Mouse (Mus musculus) monocyte, adult 2 months (primary cell): ENCODE measurements around the gene Nisch.

ENCODE experiments used
- DNase-seq, 2 experiments: peaks; one replicate each; pipeline ENCODE4 v3.0.0; 2022; ENCODE audit warnings: low spot score in 2 of 2, low read depth in 1 of 2

The Nisch gene

DNA sequence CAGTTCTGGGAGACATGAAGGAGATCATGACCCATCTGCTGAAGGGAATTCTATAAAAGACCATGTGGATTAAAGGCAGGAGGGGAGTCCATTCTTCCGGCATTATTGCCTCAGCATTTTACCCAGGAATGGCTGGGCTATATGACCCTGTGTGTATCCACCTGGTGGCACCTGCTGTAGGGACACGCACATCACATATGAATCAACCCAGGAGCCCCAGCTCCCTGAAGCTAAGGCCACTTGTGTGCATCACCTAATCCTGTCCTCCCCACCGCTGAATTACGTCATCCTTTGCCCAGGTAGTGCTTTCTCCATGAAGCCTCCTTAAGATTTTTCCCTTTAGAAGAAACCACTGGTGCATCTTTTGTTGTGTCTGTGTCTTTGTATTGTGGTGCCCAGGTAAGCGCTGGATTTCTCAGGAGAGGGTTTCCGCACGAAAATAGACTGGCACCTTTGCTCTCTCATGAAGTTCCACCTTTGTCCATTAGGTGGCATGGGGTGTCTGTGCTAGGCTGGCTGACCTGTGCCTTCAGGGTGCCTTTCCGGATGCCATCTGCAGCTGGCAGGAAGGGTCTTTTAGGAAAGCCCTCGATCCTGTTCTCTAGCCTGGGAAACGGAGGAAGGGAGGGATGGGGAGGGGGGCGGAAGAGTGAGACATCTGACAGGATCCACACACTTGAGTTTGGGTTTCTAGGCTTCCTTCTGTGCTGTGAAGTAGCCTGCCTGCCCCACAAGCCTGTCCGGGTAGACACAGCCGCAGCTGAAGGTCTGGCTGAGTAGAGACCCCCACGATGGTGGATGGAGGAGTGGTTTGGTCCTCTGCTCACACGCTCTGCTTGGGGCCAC, 1.4 kb downstream of the Nisch start:
- DNase-seq, result peak in 1 of 2 experiments; percentile 41

GRCm38 (mm10) chr14:31214684-31215083, 2.1 kb downstream of the Nisch start:
- no peak for DNase-seq

DNA sequence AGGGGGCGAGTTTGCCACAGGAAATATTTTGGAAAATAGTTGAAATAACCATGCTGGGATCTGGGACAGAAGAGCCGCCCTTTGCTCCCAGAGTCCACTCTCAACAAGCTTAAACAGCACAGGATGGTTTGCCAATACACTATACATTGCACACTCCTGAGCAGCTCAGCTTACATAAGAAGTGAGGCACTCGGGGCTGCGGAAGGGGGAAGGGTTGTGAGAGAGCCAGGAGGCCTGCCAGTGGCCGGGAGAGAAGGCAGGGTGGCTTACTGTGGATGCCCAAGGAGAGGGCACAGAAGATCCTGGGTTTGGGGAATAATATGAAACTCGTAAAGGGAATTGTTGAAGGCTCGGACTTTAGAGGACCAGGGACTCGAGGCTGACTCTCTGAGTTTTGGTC, 2.9 kb downstream of the Nisch start:
- DNase-seq, result no peak

GRCm38 (mm10) chr14:31212499-31212898, 4.2 kb downstream of the Nisch start:
- DNase-seq, result no peak

DNA sequence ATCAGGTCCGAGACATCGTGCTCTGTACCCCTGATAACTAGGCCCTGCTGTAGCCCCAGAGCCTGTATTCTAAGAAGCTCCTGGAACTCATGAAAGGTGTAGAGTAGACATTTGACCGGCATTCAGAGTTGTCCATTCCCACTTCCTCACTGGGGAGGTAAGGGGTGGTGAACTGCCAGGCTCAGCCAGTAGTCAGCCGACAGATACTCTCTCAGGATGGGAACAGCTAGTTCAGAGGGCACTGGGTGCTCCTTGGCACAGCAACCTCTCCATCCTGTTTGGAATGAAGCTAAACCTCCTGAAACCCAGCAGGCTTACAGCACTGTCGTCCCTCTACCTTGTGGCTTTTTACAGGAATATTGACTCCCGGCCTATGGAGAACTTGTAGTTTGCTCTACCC, 4.9 kb downstream of the Nisch start:
- DNase-seq, result no peak

DNA sequence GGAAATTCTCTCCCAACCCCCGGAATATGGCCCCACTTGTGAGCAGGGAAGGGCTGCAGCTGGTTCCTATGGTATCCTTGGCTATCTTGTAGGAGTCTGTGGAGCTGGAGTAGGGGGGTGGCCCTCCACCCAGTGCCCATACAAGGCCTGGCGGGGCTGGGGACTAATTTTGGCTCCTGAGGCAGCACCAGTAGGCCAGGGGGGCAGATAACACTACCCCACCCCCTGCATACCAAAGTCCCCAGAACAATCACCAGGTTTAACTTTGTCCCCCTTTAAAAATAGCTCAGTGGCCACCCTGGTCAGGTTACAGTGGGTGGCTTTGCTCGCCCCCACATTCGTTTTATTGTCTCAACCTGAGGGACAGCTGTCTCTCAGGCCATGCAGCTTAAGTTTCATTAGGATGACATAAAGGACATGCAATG, 7.6 kb downstream of the Nisch start:
- DNase-seq, result no peak

GRCm38 (mm10) chr14:31208084-31208483, 8.7 kb downstream of the Nisch start, which contains the start of gene Tnnc1:
Tnnc1 (plus strand) TSS chr14:31208312.
- DNase-seq, result no peak

GRCm38 (mm10) chr14:31207070-31207830, 9.5 kb downstream of the Nisch start:
- no peak for DNase-seq

DNA sequence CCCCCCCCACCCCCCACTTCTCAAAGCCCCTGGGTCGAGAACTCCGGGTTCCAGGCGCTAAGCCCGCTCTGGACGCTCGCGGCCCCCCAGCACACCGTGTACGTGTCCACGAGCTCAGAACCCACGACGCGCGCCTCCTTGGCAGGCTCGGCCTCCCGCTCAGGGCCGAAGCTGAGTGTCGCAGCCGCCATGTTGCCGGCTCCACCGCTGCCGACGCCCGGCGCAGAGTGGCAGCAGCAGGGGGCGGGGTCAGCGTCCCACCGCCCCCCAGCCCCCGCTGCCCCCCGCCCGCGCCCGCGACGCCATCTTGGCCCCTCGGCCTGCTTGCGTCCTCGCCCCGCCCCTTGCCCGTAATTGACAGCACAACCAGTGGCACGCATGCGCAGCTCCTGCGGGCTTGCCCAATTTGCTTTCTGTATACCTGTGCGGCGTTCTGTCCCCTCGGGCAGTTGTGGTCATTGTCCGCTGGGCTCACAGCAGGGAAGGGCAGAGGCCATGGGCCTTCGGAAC, 10.2 kb downstream of the Nisch start:
- DNase-seq, result peak; percentile 67 to 80

DNA sequence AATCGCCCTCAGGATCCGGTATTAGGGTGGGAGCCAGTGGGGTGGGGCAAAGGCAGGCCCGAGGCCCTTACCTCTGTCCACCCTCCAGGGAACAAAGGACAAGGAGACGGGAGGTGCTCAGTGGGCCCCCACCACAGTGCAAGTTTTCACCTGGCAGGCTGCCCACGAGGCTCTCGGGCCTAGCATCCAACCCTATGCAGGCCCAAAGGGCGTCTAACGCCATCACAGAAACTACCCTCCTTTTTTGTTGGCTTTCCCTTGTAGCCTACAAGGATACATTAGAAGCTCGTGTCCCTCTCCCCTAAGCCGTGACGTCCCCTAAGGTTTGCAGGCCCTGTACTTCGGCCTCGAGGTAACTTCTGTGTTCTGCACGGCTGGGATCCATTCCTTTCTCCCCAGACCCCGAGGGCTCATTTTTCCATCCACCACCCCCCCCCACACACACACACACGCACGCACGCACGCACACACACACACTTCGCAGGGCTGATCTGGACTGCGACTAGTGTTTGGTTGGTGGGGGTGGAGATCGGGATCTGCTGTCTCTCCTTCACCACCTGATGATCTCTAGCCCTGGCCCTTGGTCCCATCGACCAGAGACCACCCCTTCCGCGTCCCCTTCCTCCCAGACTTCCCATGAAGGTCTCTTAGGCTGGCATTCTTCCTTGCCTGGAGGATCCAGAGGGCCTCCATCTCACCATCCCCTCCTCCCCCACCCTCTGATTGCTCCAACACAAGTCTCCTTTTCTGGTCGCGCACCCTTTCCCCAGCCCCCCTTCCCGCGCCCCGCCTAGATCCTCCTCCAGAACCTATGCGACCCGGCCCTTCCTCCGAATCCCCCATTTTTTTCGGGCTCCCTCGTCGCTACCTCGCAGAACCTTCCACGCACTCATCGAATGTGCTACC, 10.9 kb downstream of the Nisch start:
- no peak for DNase-seq

DNA sequence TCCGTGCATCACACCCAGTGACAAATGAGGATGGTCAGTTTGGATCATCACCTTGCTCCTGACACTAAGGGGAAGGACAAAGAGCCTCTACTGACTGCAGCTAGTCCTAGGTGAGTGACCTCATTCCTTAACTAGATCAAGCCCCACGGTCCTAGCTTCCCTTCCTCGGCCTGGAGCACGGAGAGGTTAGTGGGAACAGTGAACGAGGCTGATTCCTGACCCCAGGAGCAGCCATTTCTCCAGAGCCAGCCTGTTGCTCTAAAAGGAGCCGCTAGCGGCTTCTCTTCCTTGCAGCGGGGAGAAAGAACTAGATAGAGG, 11.5 kb downstream of the Nisch start:
- DNase-seq, result no peak

GRCm38 (mm10) chr14:31204844-31205243, 11.9 kb downstream of the Nisch start:
- DNase-seq, result no peak

GRCm38 (mm10) chr14:31200038-31200437, 16.7 kb downstream of the Nisch start:
- no peak for DNase-seq

DNA sequence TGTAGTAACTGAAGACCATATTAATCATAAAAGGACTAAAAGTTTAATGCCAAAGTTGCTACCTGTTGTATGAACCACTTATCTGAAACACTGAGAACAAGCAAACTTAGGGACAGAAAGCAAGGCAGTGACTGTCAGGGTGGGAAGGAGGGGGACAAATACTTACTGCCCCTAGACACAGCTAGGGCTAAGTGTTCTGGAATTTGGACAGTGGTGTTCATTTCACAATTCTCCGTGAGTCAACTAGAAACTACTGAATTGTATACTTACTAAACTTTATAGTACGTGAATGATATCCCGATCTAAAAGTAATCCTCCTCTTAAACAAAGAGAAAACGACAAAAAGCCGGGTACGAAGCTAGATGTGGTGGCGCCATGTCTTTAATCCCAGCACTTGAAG, 17.1 kb downstream of the Nisch start:
- no peak for DNase-seq

DNA sequence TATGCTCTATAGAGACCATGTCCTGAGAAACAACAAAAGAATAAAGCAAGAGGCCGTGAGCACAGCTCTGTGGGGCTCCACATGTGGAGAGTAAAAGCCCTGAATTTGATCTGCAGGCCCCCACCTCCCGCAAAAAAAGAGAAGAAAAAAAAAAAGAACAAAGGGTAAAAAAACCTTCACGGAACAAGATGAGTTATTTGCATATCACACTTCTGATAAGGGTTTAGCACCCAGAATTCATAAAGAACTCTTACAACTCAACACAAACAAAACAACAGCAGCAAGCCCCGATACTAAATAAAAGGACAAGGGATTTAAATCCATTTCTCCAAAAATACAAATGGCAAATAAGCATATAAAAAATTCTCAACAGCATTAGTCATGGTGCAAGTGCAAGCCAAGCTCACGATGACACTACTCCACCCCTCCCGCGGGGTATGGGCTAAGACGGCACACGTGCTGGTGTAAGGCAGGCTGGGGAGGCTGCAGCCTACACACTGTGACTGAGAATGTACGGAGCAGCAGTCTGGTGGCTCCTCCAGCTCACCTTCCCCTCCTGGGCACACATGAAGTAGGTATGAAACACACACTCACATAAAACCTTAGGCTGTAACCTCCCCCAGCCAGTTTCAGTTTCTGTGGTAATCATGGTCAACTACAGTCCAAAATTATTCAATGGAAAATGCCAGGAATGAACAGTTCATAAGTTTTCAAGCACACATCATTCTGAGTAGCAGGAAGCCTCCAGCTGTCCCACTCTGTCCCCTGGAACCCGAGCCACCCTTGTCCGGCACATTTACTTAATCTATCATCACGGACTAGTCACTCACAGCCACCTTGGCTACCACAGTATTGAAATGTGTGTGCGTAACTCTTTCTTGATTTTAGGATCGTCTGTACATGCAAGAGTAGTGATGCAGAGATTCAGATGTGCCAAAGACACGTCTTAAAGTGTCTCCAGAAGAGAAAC, 18.9 kb downstream of the Nisch start:
- no peak for DNase-seq

- no peak for DNase-seq
These were observed 20.8 kb downstream of the Nisch start for GRCm38 (mm10) chr14:31195968-31196367.

- no peak for DNase-seq
These were observed 21.2 kb downstream of the Nisch start for GRCm38 (mm10) chr14:31195521-31195920.

GRCm38 (mm10) chr14:31194891-31195513, 21.7 kb downstream of the Nisch start:
- no peak for DNase-seq

DNA sequence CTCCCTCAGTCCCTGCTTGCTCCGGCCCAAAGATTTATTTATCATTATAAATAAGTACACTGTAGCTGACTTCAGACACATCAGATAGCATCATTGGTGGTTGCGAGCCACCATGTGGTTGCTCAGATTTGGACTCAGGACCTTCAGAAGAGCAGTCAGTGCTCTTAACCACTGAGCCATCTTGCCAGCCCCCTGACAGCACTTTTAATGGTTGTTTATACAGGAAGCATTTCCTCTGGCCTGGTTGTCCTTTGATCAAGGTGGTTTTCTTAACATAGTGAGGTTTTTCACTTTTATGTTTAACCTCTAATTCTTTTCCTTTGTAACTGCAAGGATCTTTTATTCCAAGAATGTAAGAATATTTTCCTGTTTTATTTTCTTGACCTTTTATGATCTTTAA, 22.3 kb downstream of the Nisch start:
- DNase-seq, result no peak

DNA sequence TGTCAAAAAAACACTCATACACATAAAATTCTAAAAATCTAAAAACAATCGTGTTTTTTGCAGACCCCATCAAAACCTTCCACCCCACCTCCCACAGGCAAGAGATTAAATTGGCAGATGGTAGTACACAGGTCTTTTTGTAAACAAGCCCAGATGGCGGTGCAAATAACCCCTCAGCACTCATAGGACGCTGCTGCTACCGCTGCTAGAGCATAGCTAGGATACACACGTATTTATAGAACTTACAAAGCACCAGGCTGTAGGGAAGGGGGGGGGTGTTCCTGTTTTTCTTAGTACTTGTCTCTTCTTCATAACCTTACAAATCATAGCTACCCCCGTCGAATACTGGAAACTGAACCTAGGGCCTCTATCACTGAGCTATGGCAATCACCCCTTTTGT, 23.0 kb downstream of the Nisch start:
- DNase-seq, result no peak
